Mouse (Mus musculus) gastrocnemius, postnatal 36 days (tissue): ENCODE measurements around the gene Adamts14. TPM values are rescaled to one million over a fixed set of nuclear protein-coding genes. Genes with fewer than 3 reads are reported as not detected.
A peak's percentile ranks its signal among the peaks of the same experiment; 100 is the strongest.

ENCODE experiments used
- DNase-seq, 2 experiments: peaks; one replicate each; pipeline ENCODE4 v3.0.0; 2022
- intact Hi-C: fragments of 180-260 bp; cut with DNase I; formaldehyde crosslinking; loops from one replicate; pipeline ENCODE4 v1.15.1; 2025
- total RNA-seq, 2 experiments: library from RNA; stranded (reverse); gene quantifications; 2 replicates each; pipeline ENCODE4 v1.2.3; 2021

The Adamts14 gene
- total RNA-seq, 2 experiments from 2014 or later = 1.1 TPM

DNA sequence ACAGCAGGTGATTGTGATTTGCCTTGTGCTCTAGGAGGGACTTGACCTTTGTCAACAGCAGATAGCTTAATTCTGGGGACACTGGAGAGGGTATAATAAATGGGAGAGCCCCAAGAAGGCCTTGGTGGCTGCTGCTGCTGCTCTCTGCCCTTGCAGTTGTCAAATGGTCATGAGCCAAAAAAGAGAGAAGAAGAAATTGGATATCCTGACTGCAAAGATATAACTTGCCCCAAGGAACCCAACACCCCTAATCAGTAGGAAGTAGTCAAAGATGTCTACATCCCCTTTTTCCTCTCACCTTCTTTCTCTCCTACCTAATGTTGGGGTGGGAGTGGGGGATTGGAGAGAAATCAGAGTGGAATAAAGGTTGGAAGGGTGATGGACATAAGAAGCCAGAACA, 121.1 kb downstream of the Adamts14 start:
- intact Hi-C loops = no loop called here
- no peak for DNase-seq

DNA sequence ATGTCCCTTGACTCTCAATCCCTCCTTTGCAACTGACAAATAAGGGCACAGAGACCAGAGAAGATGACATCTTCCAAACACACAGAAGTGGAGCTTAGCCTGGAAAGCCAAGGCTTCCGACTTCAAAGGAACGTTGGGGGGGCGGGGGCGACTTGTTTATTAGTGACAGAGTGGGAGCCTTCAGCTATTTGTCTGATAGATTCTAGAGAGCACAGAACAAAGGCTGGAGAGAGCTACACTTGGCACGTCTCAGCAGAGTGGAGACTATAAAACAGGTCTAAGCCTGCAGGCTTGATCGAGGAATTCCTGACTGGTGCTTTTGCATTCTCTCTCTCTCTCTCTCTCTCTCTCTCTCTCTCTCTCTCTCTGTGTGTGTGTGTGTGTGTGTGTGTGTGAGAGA, 122.6 kb downstream of the Adamts14 start:
- no peak for DNase-seq
- intact Hi-C loops = no loop called here

DNA sequence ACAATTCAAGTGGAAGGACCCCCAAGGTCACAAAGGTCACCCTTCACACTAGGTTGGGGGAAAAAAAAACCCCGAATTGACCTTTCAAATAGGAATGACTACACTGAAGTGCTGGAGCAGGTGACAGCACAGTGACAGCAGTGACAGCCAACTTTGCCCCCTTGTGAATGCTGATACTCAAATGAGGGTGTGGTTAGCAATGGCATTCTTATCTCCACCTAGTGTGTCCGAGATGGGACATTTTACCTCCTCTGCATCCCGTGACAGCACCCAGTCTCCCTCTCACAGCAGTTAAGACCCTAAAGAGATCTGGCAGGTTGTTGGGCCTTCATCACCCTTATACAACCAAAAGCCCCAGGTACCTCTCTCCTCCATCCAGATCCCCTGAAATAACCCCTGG, 123.8 kb downstream of the Adamts14 start:
- no peak for DNase-seq
- intact Hi-C loops = no loop called here

DNA sequence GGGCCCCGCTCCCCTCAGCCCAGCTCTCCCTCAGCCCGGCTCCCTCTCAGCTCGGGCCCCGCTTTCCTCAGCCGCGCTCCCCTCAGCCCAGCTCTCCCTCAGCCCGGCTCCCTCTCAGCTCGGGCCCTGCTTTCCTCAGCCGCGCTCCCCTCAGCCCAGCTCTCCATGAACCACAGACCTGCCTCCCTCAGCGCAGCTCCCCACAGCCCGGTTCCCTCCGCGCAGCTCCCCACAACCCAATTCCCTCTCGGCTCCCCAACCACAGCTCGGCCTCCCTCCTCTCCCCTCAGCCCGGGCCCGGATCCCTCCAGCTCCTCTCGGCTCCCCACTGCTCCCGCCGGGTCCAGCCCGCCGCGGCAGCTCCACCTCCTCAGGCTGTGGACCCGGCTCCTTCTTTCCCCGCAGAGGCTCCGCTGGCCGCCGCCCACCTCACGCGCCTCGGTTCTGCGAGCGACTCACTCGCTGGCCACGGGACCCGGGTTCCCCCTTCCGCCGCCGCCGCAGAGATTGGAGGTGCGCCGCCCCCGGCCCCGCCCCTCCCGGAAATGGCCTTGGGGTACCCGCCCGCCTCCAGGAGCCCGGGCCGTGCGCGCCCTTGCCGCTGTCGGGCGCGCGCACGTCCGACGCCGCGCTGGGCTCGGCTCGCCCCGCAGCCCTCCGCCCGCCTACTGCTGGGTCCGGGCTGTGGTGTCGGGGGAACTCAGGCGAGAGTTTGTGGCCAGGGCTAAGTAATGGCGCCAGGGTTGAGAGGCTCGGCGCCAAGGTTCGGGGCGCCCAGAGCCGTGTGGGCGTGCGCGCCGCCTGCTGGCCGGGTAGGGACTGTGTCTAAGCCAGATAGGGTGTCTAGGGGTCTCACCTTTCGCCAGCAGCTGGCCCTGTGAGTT, 125.8 kb downstream of the Adamts14 start, which contains the start of gene Sgpl1:
TSS of gene Sgpl1 (minus strand) at position 547 of the 884 bp plus-strand sequence.
- peak; percentile 81 to 85 for DNase-seq
- intact Hi-C loops = no loop called here

Other genes with a start within 250 kb of the Adamts14 start
- under 1 TPM; 0.79 to 0.82 TPM for gene Pcbd1, start 184.1 kb downstream of the Adamts14 start, total RNA-seq
- 1 to 10 TPM; 5.7 to 6.7 TPM for gene Sgpl1, start 125.7 kb downstream of the Adamts14 start, total RNA-seq
- gene Tbata, start 101.5 kb downstream of the Adamts14 start, total RNA-seq = 1 to 10 TPM in 1 of 2 experiments, not detected in 1; 1.7 TPM
- not detected for gene Prf1, start 24.4 kb upstream of the Adamts14 start, total RNA-seq
- 1 to 10 TPM; 4.4 to 4.5 TPM for gene Pald1, start 110.1 kb upstream of the Adamts14 start, total RNA-seq
- gene Nodal, start 144.5 kb upstream of the Adamts14 start, total RNA-seq = under 1 TPM in 1 of 2 experiments, not detected in 1; 0.12 TPM
- 100 to 1,000 TPM; 115 to 116 TPM for gene Eif4ebp2, start 179.2 kb upstream of the Adamts14 start, total RNA-seq
- 100 to 1,000 TPM; 131 to 150 TPM for gene Lrrc20, start 202.4 kb upstream of the Adamts14 start, total RNA-seq